9 mouse cellular contexts compared by ENCODE assay signal in the genomic region with DNA sequence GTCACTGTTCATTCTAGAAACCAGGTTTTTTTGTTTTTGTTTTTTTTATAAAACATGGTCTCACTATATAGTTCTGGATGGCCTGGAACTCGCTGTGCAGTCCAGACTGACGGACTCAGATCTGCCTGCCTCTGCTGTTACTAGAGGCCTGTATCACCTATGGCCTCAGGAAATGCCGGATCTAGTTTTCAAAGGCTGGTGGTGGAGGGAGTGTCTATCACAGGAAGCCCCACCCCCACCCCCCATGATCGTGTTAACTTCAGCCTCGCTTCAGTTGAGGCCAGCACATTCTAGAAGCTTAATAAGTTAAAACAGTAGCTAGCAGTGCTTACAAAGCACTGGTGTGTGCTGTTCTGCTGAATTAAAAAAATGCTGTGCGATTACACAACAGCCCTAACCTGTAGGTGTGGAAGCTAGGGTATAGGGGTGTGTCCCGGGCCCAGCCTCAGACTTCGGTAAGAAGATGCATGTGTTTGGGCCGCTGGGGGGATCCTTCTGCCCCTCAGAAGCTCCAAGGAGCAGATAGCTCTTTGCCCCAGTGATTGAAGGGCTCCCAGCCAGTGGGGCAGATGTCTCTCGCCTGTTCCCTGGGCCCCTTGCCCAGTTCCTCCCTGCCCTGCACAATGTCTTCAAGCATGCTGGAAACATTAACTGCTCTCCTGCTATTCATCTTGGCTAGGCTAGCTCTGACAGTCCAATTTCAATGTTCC.
DNase-seq lines count a peak whose midpoint lies in the region; ATAC-seq lines count a peak whose summit lies in the region.
"Had no signal": no experiment of that assay in that cellular context is flagged by ENCODE, and none has a peak within 500 bp of the region (broad histone marks: within the 10 kb centered on the region; RNA-seq: fewer than 3 reads in every experiment).

No protein-coding gene starts in this region.

- H3K4me1 ChIP-seq in forebrain, embryonic 10.5 days = peaks cover 37% of the 10 kb centered on the region
- H3K4me1 ChIP-seq in forebrain, embryonic 11.5 days (replicated peaks; ENCODE audit: control insufficient read depth, insufficient read depth, low read length) = peaks cover 5% of the 10 kb centered on the region; the same call in 1 of the 2 replicates
- H3K4me1 ChIP-seq in embryonic facial prominence, embryonic 10.5 days = peaks cover 55% of the 10 kb centered on the region
- H3K4me1 ChIP-seq in heart, embryonic 12.5 days (replicated peaks) = peaks cover 42% of the 10 kb centered on the region
- H3K4me1 ChIP-seq in kidney, embryonic 14.5 days (ENCODE audit: control insufficient read depth, insufficient read depth, low read length) = peaks cover 22% of the 10 kb centered on the region; the same call in 1 of the 2 replicates

- DNase-seq in forebrain, embryonic 10.5 days (ENCODE audit: extremely low spot score, low spot score) = no peak
- DNase-seq in forebrain, embryonic 11.5 days (ENCODE audit: low spot score) = no peak
- DNase-seq in embryonic facial prominence, embryonic 10.5 days (ENCODE audit: low spot score) = peak; percentile 39
- peak; percentile 52 to 78 for DNase-seq in urinary bladder, postnatal 36 days (ENCODE audit: low spot score in 2 of 2)

- no peak for ATAC-seq in forebrain, embryonic 11.5 days (replicated peaks; ENCODE audit: low FRiP score)
- peak; percentile 84 for ATAC-seq in CD4-positive, CD25-positive, alpha-beta regulatory T cell, adult 4 months
- no peak for ATAC-seq in heart, embryonic 12.5 days (ENCODE audit: insufficient number of reproducible peaks, low FRiP score)
- peak; percentile 40; the same call in 1 of the 2 replicates for ATAC-seq in kidney, embryonic 14.5 days (ENCODE audit: low FRiP score, low TSS enrichment)

- H3K36me3 ChIP-seq in forebrain, embryonic 10.5 days (replicated peaks) = no peaks in the 10 kb centered on the region
- H3K36me3 ChIP-seq in forebrain, embryonic 11.5 days (ENCODE audit: control insufficient read depth, insufficient read depth, low read length) = no peaks in the 10 kb centered on the region
- no peaks in the 10 kb centered on the region for H3K36me3 ChIP-seq in embryonic facial prominence, embryonic 10.5 days (replicated peaks)
- H3K36me3 ChIP-seq in heart, embryonic 12.5 days = no peaks in the 10 kb centered on the region
- no peaks in the 10 kb centered on the region for H3K36me3 ChIP-seq in kidney, embryonic 14.5 days (ENCODE audit: control insufficient read depth, insufficient read depth, low read length)
- H3K36me3 ChIP-seq in macrophage (ENCODE audit: inconsistent target) = no peaks in the 10 kb centered on the region
- H3K36me3 ChIP-seq: liver, embryonic 15.5 days had no signal

- H3K9me3 ChIP-seq in forebrain, embryonic 10.5 days = no peaks in the 10 kb centered on the region
- H3K9me3 ChIP-seq in forebrain, embryonic 11.5 days (ENCODE audit: control insufficient read depth, low read length) = no peaks in the 10 kb centered on the region
- no peaks in the 10 kb centered on the region for H3K9me3 ChIP-seq in embryonic facial prominence, embryonic 10.5 days
- H3K9me3 ChIP-seq in heart, embryonic 12.5 days (replicated peaks) = no peaks in the 10 kb centered on the region
- H3K9me3 ChIP-seq in kidney, embryonic 14.5 days (ENCODE audit: control insufficient read depth, low read length) = no peaks in the 10 kb centered on the region
- H3K9me3 ChIP-seq: liver, embryonic 15.5 days had no signal

- no peak overlapping the region for H3K4me3 ChIP-seq in forebrain, embryonic 10.5 days
- no peak overlapping the region for H3K4me3 ChIP-seq in forebrain, embryonic 11.5 days (ENCODE audit: low read depth, low read length)
- no peak overlapping the region for H3K4me3 ChIP-seq in embryonic facial prominence, embryonic 10.5 days
- H3K4me3 ChIP-seq in heart, embryonic 12.5 days = no peak overlapping the region
- H3K4me3 ChIP-seq in kidney, embryonic 14.5 days (ENCODE audit: low read length) = no peak overlapping the region
- H3K4me3 ChIP-seq in macrophage (ENCODE audit: inconsistent target) = no peak overlapping the region
- H3K4me3 ChIP-seq: liver, embryonic 15.5 days had no signal

- WGBS in forebrain, embryonic 10.5 days = 74% methylated on average over 10 of the region's 10 CpGs
- WGBS in forebrain, embryonic 11.5 days = 74% methylated on average over 10 of the region's 10 CpGs
- 62% methylated on average over 10 of the region's 10 CpGs for WGBS in embryonic facial prominence, embryonic 10.5 days
- 53% methylated on average over 10 of the region's 10 CpGs for WGBS in heart, embryonic 12.5 days
- WGBS in kidney, embryonic 14.5 days = 48% methylated on average over 10 of the region's 10 CpGs
- 68% methylated on average over 10 of the region's 10 CpGs for WGBS in macrophage (ENCODE audit: missing documents)

- peak overlapping the region; percentile 56; the same call in 1 of the 2 replicates for H3K27ac ChIP-seq in forebrain, embryonic 10.5 days
- no peak overlapping the region for H3K27ac ChIP-seq in forebrain, embryonic 11.5 days (ENCODE audit: low read depth, low read length)
- H3K27ac ChIP-seq in embryonic facial prominence, embryonic 10.5 days (replicated peaks) = peak overlapping the region; percentile 52; the same call in 1 of the 2 replicates
- peak overlapping the region; percentile 5; the same call in 1 of the 2 replicates for H3K27ac ChIP-seq in heart, embryonic 12.5 days (ENCODE audit: poor library complexity, severe bottlenecking)
- H3K27ac ChIP-seq in kidney, embryonic 14.5 days (ENCODE audit: low read depth, low read length) = peak overlapping the region; percentile 24; the same call in 1 of the 2 replicates
- 0 out of 2 replicates have a peak overlapping the region, but pooled peaks have one; percentile 13 for H3K27ac ChIP-seq in macrophage
- H3K27ac ChIP-seq: liver, embryonic 15.5 days had no signal

- no peak overlapping the region for H3K9ac ChIP-seq in forebrain, embryonic 11.5 days (ENCODE audit: low read length)
- no peak overlapping the region for H3K9ac ChIP-seq in heart, embryonic 12.5 days
- no peak overlapping the region for H3K9ac ChIP-seq in kidney, embryonic 14.5 days (ENCODE audit: low read depth, low read length)
- H3K9ac ChIP-seq: liver, embryonic 15.5 days had no signal

- no peak overlapping the region for H3K4me2 ChIP-seq in forebrain, embryonic 11.5 days (ENCODE audit: low read depth, low read length, severe bottlenecking)
- H3K4me2 ChIP-seq in heart, embryonic 12.5 days = no peak overlapping the region
- no peak overlapping the region for H3K4me2 ChIP-seq in kidney, embryonic 14.5 days (replicated peaks; ENCODE audit: low read depth, low read length)
- H3K4me2 ChIP-seq: liver, embryonic 15.5 days had no signal

- H3K27me3 ChIP-seq in forebrain, embryonic 10.5 days (ENCODE audit: poor library complexity, severe bottlenecking) = no peaks in the 10 kb centered on the region
- no peaks in the 10 kb centered on the region for H3K27me3 ChIP-seq in forebrain, embryonic 11.5 days (ENCODE audit: control insufficient read depth, insufficient read depth, low read length)
- no peaks in the 10 kb centered on the region for H3K27me3 ChIP-seq in embryonic facial prominence, embryonic 10.5 days (replicated peaks; ENCODE audit: low read depth, poor library complexity, severe bottlenecking)
- no peaks in the 10 kb centered on the region for H3K27me3 ChIP-seq in heart, embryonic 12.5 days (replicated peaks)
- no peaks in the 10 kb centered on the region for H3K27me3 ChIP-seq in kidney, embryonic 14.5 days (ENCODE audit: control insufficient read depth, insufficient read depth, low read length)
- H3K27me3 ChIP-seq: liver, embryonic 15.5 days had no signal

- H3K79me2 ChIP-seq in macrophage (ENCODE audit: inconsistent target) = no peaks in the 10 kb centered on the region

Comparison
In these comparisons a context has a peak if more than half of its experiments do, and no peak if none do; other contexts are left out.
1. DNase-seq: peak in embryonic facial prominence, embryonic 10.5 days (single experiment) and urinary bladder, postnatal 36 days (2 of 2); none in forebrain, embryonic 10.5 days (single experiment) and forebrain, embryonic 11.5 days (single experiment).
2. ATAC-seq: peak in CD4-positive, CD25-positive, alpha-beta regulatory T cell, adult 4 months (single experiment) and kidney, embryonic 14.5 days (single experiment); none in forebrain, embryonic 11.5 days (single experiment) and heart, embryonic 12.5 days (single experiment).